Mouse (Mus musculus) kidney, embryonic 14.5 days (tissue): ENCODE measurements at regions not wholly inside any gene's neighbourhood (a gene's known extent, or its start where the extent isn't known, plus 50 kb on each side); places are given as distances from the start of the nearest gene placed in this dataset.

Experiments used
- ATAC-seq: fragments of 200-750 bp; cut with Nextera tagmentation; 2 replicates; pipeline ENCODE4 v1.8.0; 2017; ENCODE audit warnings: moderate number of reproducible peaks, mild to moderate bottlenecking, moderate TSS enrichment, moderate library complexity; ENCODE audit not compliant: low FRiP score, low TSS enrichment
- H3K27ac ChIP-seq: fragments of 300-500 bp; sonication (generic); 2 replicates; pipeline ENCODE4 v1.5.1; 2014; ENCODE audit warnings: low read depth, mild to moderate bottlenecking, low read length, moderate library complexity, mixed read lengths
- H3K27me3 ChIP-seq: fragments of 300-500 bp; sonication (generic); 2 replicates; pipeline ENCODE4 v1.6.1; 2014; ENCODE audit warnings: mild to moderate bottlenecking, low read length; ENCODE audit not compliant: control insufficient read depth, insufficient read depth
- H3K36me3 ChIP-seq: fragments of 300-500 bp; sonication (generic); 2 replicates; pipeline ENCODE4 v1.6.1; 2014; ENCODE audit warnings: low read length, mixed read lengths; ENCODE audit not compliant: control insufficient read depth, insufficient read depth
- H3K4me1 ChIP-seq: fragments of 300-500 bp; sonication (generic); 2 replicates; pipeline ENCODE4 v1.6.1; 2014; ENCODE audit warnings: low read length, mixed read lengths; ENCODE audit not compliant: control insufficient read depth, insufficient read depth
- H3K4me2 ChIP-seq: fragments of 300-500 bp; sonication (generic); replicated peaks from 2 replicates; pipeline ENCODE4 v1.6.1; 2014; ENCODE audit warnings: low read depth, mild to moderate bottlenecking, low read length
- H3K4me3 ChIP-seq: fragments of 300-500 bp; sonication (generic); 2 replicates; pipeline ENCODE4 v1.5.1; 2014; ENCODE audit warnings: mild to moderate bottlenecking, low read length
- H3K9ac ChIP-seq: fragments of 300-500 bp; sonication (generic); 2 replicates; pipeline ENCODE4 v1.6.1; 2014; ENCODE audit warnings: low read depth, mild to moderate bottlenecking, low read length, moderate library complexity
- H3K9me3 ChIP-seq: fragments of 300-500 bp; sonication (generic); 2 replicates; pipeline ENCODE4 v1.6.1; 2016; ENCODE audit warnings: low read length; ENCODE audit not compliant: control insufficient read depth
- WGBS: fragments of 180-500 bp; shearing (Covaris S2); extraction: QIAGEN DNeasy Blood & Tissue Kit; methylation state at CpG from one replicate; pipeline ENCODE4 v1.1.7; 2014; 5-methylcytosine and 5-hydroxymethylcytosine counted together

DNA sequence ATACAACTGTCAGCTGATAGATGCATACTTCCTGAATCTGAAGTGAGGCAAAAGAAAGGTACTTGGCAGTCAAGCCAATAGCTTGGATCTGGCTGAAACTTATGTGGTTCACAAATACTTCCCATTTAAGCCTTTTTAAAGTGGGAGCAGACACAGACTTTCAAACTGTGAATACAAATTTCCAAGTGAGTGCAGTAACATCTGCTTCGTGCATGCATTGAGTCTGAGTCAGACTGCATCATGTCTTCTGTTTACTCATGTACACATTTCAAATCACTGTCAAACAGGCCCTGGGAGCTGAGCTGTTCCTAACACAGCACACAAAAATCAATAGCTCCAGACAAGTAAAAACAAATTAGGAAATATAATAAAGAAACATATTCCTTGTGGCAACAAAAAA is 155.8 kb upstream of the Impad1 start:
- no peak for ATAC-seq
- H3K4me3 ChIP-seq = no peak overlapping the region
- WGBS = 85% methylated on average over 1 of the region's 1 CpGs

DNA sequence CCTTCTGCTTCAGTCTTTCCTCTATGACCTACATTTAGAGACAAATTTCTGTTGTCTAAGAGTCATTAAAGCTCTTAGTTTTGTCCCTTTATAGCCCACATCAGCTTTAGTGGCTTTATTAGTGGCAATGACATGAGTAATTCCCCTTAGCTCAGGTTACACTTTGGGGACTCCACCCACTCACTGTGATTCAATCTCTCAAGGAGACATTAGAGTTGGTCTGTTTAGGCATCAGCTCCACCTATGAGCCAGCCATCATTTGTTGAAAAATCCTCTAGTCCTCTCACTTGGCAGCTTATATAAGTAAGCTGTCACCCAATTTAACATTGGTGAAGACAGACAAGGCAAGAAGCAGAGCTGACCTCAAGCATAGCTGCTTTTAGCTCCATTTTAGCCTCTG is 151.3 kb upstream of the Impad1 start:
- ATAC-seq = no peak
- no peaks in the 10 kb centered on the region for H3K27me3 ChIP-seq
- no peak overlapping the region for H3K4me3 ChIP-seq
- H3K4me2 ChIP-seq = no peak overlapping the region
- no peaks in the 10 kb centered on the region for H3K36me3 ChIP-seq
- H3K4me1 ChIP-seq = no peaks in the 10 kb centered on the region
- no peak overlapping the region for H3K9ac ChIP-seq
- no peaks in the 10 kb centered on the region for H3K9me3 ChIP-seq
- H3K27ac ChIP-seq = no peak overlapping the region

More for the DNA sequence above, 155.8 kb upstream of the Impad1 start:
- no peak overlapping the region for H3K9ac ChIP-seq
- no peaks in the 10 kb centered on the region for H3K9me3 ChIP-seq
- no peaks in the 10 kb centered on the region for H3K4me1 ChIP-seq
- no peak overlapping the region for H3K27ac ChIP-seq
- no peak overlapping the region for H3K4me2 ChIP-seq
- no peaks in the 10 kb centered on the region for H3K27me3 ChIP-seq
- no peaks in the 10 kb centered on the region for H3K36me3 ChIP-seq

DNA sequence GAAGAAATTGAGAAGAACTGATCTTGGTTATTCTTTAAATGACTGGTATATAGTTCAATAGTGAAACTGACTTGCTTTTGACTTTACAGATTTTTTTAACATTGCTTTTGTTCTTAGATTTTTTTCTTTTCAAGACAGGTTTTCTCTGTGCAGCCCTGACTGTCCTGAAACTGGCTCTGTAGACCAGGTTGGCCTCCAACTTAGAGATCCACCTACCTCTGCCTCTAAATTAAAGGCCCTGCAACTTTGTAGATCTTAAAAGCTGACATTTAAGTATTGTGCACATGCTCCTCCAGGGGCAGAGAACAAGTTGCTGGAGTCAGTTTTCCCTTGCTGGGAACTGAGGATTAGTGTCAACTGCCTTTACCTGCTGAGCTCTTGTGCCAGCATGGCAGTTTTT is 132.6 kb upstream of the Impad1 start:
- Histone ChIP-seq H3K9me3 (no peaks in the 10 kb centered on the region), H3K27me3 (no peaks in the 10 kb centered on the region), H3K36me3 (no peaks in the 10 kb centered on the region), H3K27ac (no peak overlapping the region), H3K9ac (no peak overlapping the region), H3K4me3 (no peak overlapping the region), H3K4me1 (no peaks in the 10 kb centered on the region), H3K4me2 (no peak overlapping the region)
- ATAC-seq = no peak

DNA sequence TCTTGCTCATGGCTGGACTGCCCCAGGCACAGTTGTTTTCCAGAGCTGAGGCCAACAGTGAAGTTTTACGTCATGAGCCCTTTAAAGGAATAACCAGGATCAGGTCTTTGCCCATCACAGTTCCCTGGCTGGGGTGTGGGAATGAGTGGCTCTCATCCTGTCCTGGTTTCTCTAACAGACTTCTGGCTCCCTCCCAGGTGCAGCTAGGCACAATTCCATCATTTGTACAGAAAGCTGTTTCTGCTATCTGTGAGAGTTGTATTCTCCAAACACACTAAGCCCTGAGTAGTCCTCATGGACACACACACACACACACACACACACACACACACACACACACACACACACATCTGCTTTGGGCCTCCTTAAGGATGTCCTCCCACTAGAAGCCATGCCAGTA is 127.1 kb upstream of the Impad1 start:
- Histone ChIP-seq H3K27me3 (no peaks in the 10 kb centered on the region), H3K4me3 (no peak overlapping the region), H3K4me2 (no peak overlapping the region), H3K9ac (no peak overlapping the region), H3K36me3 (no peaks in the 10 kb centered on the region), H3K9me3 (no peaks in the 10 kb centered on the region), H3K4me1 (no peaks in the 10 kb centered on the region), H3K27ac (no peak overlapping the region)
- no peak for ATAC-seq
- 72% methylated on average over 1 of the region's 1 CpGs for WGBS

DNA sequence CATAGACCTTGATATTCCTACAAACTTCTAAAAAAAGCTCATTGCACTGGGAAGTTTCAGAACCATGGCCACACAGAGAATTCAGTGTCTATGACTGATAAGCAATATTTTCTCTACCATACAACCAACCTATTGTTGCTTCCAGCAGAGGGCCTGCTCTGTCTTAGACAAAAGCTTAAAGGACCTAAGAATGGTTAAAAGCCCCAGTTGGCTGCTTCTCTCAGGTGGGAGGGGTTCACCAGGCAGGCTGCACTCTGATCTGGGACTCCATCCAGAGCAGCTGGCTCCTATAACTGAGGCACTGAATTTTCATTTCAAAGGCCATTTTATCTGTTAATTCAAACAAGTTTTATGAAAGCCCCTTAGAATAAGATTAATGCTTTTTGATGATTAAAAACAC is 82.1 kb upstream of the Impad1 start:
- no peak overlapping the region for H3K9ac ChIP-seq
- no peak overlapping the region for H3K4me2 ChIP-seq
- H3K9me3 ChIP-seq = no peaks in the 10 kb centered on the region
- H3K36me3 ChIP-seq = no peaks in the 10 kb centered on the region
- H3K27ac ChIP-seq = no peak overlapping the region
- H3K4me3 ChIP-seq = no peak overlapping the region
- no peaks in the 10 kb centered on the region for H3K4me1 ChIP-seq
- ATAC-seq = no peak
- no peaks in the 10 kb centered on the region for H3K27me3 ChIP-seq

DNA sequence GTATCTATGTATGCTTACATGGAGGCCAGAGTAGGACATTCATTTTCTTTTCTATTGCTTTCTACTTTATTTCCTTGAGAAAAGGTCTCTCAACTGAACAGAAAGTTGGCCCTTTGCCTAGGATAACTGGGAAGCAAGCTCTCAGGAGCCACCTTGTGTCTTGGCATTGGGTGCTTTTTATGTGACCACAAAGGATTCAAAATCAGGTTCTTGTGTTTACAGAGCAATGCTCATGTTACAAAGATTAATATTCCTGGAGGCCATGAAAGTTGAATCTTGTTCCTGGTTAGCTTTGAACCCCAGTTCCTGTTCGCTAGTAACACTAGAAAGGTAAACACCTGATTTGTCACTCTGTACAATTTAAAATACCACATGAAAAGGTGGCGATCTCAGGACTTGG is 65.2 kb upstream of the Impad1 start:
- no peak overlapping the region for H3K9ac ChIP-seq
- no peak overlapping the region for H3K27ac ChIP-seq
- no peaks in the 10 kb centered on the region for H3K9me3 ChIP-seq
- no peak overlapping the region for H3K4me3 ChIP-seq
- WGBS = 56% methylated on average over 2 of the region's 2 CpGs
- no peak for ATAC-seq
- H3K36me3 ChIP-seq = no peaks in the 10 kb centered on the region
- H3K4me1 ChIP-seq = no peaks in the 10 kb centered on the region
- no peaks in the 10 kb centered on the region for H3K27me3 ChIP-seq
- no peak overlapping the region for H3K4me2 ChIP-seq
